Mouse (Mus musculus) right cerebral cortex, postnatal 4 days (tissue): ENCODE measurements at regions not wholly inside any gene's neighbourhood (a gene's known extent, or its start where the extent isn't known, plus 50 kb on each side); places are given as distances from the start of the nearest gene placed in this dataset.
A peak's percentile ranks its signal among the peaks of the same experiment; 100 is the strongest.

Source experiments
- DNase-seq: peaks from one replicate; pipeline ENCODE4 v3.0.0-alpha.2; 2022

- no peak for DNase-seq
Measured at GRCm38 (mm10) chr10:102943156-102943555, 86.9 kb downstream of the Alx1 start.

GRCm38 (mm10) chr10:102940823-102941519 lies 89.0 kb downstream of the Alx1 start:
- DNase-seq = no peak

GRCm38 (mm10) chr10:102931445-102931844 lies 98.6 kb downstream of the Alx1 start:
- DNase-seq = no peak

- DNase-seq = no peak
Measured at GRCm38 (mm10) chr10:102928651-102929050, 101.4 kb downstream of the Alx1 start.

GRCm38 (mm10) chr10:102897368-102897767 lies 132.6 kb downstream of the Alx1 start:
- DNase-seq = no peak

- DNase-seq = no peak
Measured at GRCm38 (mm10) chr10:102895952-102896351, 134.1 kb downstream of the Alx1 start.

GRCm38 (mm10) chr10:102892373-102892772 lies 137.6 kb downstream of the Alx1 start:
- no peak for DNase-seq

- DNase-seq = no peak
Measured at GRCm38 (mm10) chr10:102889709-102890108, 140.3 kb downstream of the Alx1 start.

- no peak for DNase-seq
Measured at GRCm38 (mm10) chr10:102881824-102882438, 148.1 kb downstream of the Alx1 start.

GRCm38 (mm10) chr10:102878010-102878409 lies 152.0 kb downstream of the Alx1 start:
- DNase-seq = peak; percentile 19

- no peak for DNase-seq
Measured at GRCm38 (mm10) chr10:102876946-102877345, 153.1 kb downstream of the Alx1 start.

- DNase-seq = no peak
Measured at GRCm38 (mm10) chr10:102866920-102867319, 163.1 kb downstream of the Alx1 start.

- DNase-seq = no peak
Measured at GRCm38 (mm10) chr10:102836567-102837224, 193.3 kb downstream of the Alx1 start.

- DNase-seq = no peak
Measured at GRCm38 (mm10) chr10:102835814-102836213, 194.2 kb downstream of the Alx1 start.

- no peak for DNase-seq
Measured at GRCm38 (mm10) chr10:102829606-102830005, 200.4 kb downstream of the Alx1 start.

GRCm38 (mm10) chr10:102823434-102823833 lies 206.6 kb downstream of the Alx1 start:
- no peak for DNase-seq

- DNase-seq = no peak
Measured at GRCm38 (mm10) chr10:102801391-102801790, 228.6 kb downstream of the Alx1 start.

- DNase-seq = no peak
Measured at GRCm38 (mm10) chr10:102779243-102779642, 250.8 kb downstream of the Alx1 start.

GRCm38 (mm10) chr10:102763696-102764095 lies 251.7 kb downstream of the Rassf9 start:
- no peak for DNase-seq

GRCm38 (mm10) chr10:102762378-102762777 lies 250.4 kb downstream of the Rassf9 start:
- no peak for DNase-seq

GRCm38 (mm10) chr10:102735207-102735606 lies 223.2 kb downstream of the Rassf9 start:
- peak; percentile 3 for DNase-seq

GRCm38 (mm10) chr10:102732420-102732819 lies 220.4 kb downstream of the Rassf9 start:
- no peak for DNase-seq

- no peak for DNase-seq
Measured at GRCm38 (mm10) chr10:102712263-102712662, 200.2 kb downstream of the Rassf9 start.

GRCm38 (mm10) chr10:102705848-102706247 lies 193.8 kb downstream of the Rassf9 start:
- DNase-seq = no peak
